Mouse (Mus musculus) embryonic fibroblast, embryonic 13.5 days (primary cell): ENCODE measurements at regions not wholly inside any gene's neighbourhood (a gene's known extent, or its start where the extent isn't known, plus 50 kb on each side); places are given as distances from the start of the nearest gene placed in this dataset.
"Not testable (repeated sequence)": the region's sequence is repeated elsewhere in the genome, so short reads cannot be mapped to it uniquely, and the experiment has no call there.

Experiments
- H3K27ac ChIP-seq: 2 replicates; pipeline ENCODE4 v1.5.1; 2012; ENCODE audit warnings: low read length, control low read depth, inconsistent platforms; ENCODE audit not compliant: insufficient read depth
- H3K4me1 ChIP-seq: 2 replicates; pipeline ENCODE4 v1.6.1; 2011; ENCODE audit warnings: low read length; ENCODE audit not compliant: control insufficient read depth, insufficient read depth
- H3K4me3 ChIP-seq: 2 replicates; pipeline ENCODE4 v1.5.1; 2011; ENCODE audit warnings: mild to moderate bottlenecking, control low read depth, low read length; ENCODE audit not compliant: insufficient read depth
- CTCF ChIP-seq: IDR thresholded peaks from 2 replicates; pipeline ENCODE4 v1.5.1; 2011; ENCODE audit warnings: mild to moderate bottlenecking, control low read depth, low read length, moderate library complexity, borderline replicate concordance; ENCODE audit not compliant: insufficient read depth
- POLR2A ChIP-seq: IDR thresholded peaks from 2 replicates; pipeline ENCODE4 v1.6.1; 2011; ENCODE audit warnings: low read depth, mild to moderate bottlenecking, control low read depth, low read length, moderate library complexity

GRCm38 (mm10) chr14:89642836-89643235, 1171.6 kb upstream of the Pcdh20 start:
- no peak overlapping the region for H3K27ac ChIP-seq
- no peak for TF ChIP-seq CTCF
- no peak for TF ChIP-seq POLR2A
- H3K4me3 ChIP-seq, result no peak overlapping the region

GRCm38 (mm10) chr14:89639322-89639721, 1168.1 kb upstream of the Pcdh20 start:
- H3K27ac ChIP-seq, result no peak overlapping the region
- no peak overlapping the region for H3K4me3 ChIP-seq
- H3K4me1 ChIP-seq, result no peaks in the 10 kb centered on the region
- TF ChIP-seq CTCF, result no peak
- no peak for TF ChIP-seq POLR2A

More at GRCm38 (mm10) chr14:89642836-89643235, 1171.6 kb upstream of the Pcdh20 start:
- no peaks in the 10 kb centered on the region for H3K4me1 ChIP-seq

- TF ChIP-seq CTCF (no peak), POLR2A (no peak)
- Histone ChIP-seq H3K27ac (no peak overlapping the region), H3K4me1 (no peaks in the 10 kb centered on the region), H3K4me3 (no peak overlapping the region)
Measured at GRCm38 (mm10) chr14:89636689-89637088, 1165.5 kb upstream of the Pcdh20 start.

GRCm38 (mm10) chr14:89634559-89635124, 1163.4 kb upstream of the Pcdh20 start:
- no peak overlapping the region for H3K27ac ChIP-seq
- TF ChIP-seq CTCF (no peak), POLR2A (no peak)
- no peak overlapping the region for H3K4me3 ChIP-seq
- H3K4me1 ChIP-seq, result no peaks in the 10 kb centered on the region

DNA sequence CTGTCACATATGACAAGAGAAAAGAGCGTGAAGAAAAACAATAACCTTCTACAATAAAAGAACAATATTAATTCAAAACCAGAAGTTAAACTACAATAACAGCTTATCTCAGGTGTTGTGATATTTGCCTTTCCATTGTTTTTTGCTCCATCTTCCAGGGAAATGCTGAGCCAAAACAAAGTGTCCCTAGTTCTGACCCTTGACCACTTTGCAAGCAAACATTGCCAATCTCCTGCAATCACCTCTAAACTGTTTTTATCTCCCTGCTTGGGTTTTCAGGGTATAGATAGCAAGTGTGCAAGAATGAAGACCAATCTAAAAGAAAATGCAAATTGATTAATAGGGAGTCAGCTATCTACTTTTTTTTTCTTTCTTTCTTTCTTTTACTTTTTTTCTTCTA, 1162.5 kb upstream of the Pcdh20 start:
- Histone ChIP-seq H3K4me3 (no peak overlapping the region), H3K4me1 (no peaks in the 10 kb centered on the region), H3K27ac (no peak overlapping the region)
- TF ChIP-seq POLR2A (no peak), CTCF (no peak)

DNA sequence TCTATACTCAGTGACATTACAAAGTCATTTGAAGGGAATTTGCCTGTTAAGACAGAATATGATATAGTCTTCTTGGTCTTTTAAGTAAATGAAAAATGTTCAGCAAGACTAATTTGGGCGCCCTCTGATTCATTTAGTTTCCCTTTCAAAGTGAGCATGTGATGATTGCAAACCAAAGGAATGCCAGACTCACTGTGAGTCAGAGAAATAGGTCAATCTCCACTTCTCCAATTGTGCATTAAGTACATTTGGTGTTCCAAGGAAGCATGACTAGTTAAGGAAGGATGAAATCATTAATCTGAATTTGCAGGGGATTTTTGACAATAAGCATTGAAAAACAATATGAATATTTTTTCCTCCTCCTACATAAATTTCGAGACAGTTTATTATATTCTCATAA, 1139.5 kb upstream of the Pcdh20 start:
- TF ChIP-seq CTCF (no peak), POLR2A (no peak)
- Histone ChIP-seq H3K4me3 (no peak overlapping the region), H3K27ac (no peak overlapping the region)

GRCm38 (mm10) chr14:89609666-89610448, 1138.7 kb upstream of the Pcdh20 start:
- H3K4me3 ChIP-seq, H3K4me1 ChIP-seq: not testable (repeated sequence)
- H3K27ac ChIP-seq, result peak overlapping the region; percentile 99

More for the DNA sequence above, 1139.5 kb upstream of the Pcdh20 start:
- peaks cover 3% of the 10 kb centered on the region; the same call in 1 of the 2 replicates for H3K4me1 ChIP-seq

DNA sequence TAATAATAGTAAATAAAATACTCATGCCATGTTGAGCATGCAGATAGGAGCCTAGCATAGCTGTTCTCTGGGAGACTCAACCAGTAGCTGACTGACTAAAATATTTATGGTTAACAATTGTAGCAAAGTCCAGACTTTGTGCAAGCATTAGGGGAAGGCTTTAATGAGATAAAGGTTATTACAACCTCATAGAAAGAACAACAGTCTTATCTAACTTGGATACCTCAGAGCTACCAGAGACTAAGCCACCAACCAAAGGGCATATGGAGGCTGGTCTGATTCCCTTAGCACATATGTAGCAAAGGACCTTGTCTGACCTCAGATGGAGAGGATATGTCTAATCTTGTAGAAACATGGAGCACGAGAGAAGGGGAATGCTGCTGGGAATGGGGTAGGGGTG, 1136.4 kb upstream of the Pcdh20 start:
- no peak overlapping the region for H3K27ac ChIP-seq
- H3K4me1 ChIP-seq, result peaks cover 3% of the 10 kb centered on the region; the same call in 1 of the 2 replicates
- no peak overlapping the region for H3K4me3 ChIP-seq
- no peak for TF ChIP-seq CTCF
- no peak for TF ChIP-seq POLR2A

- no peak overlapping the region for H3K4me3 ChIP-seq
- TF ChIP-seq POLR2A (no peak), CTCF (no peak)
- no peak overlapping the region for H3K27ac ChIP-seq
- H3K4me1 ChIP-seq, result no peaks in the 10 kb centered on the region
Measured at GRCm38 (mm10) chr14:89597812-89598211, 1126.6 kb upstream of the Pcdh20 start.

DNA sequence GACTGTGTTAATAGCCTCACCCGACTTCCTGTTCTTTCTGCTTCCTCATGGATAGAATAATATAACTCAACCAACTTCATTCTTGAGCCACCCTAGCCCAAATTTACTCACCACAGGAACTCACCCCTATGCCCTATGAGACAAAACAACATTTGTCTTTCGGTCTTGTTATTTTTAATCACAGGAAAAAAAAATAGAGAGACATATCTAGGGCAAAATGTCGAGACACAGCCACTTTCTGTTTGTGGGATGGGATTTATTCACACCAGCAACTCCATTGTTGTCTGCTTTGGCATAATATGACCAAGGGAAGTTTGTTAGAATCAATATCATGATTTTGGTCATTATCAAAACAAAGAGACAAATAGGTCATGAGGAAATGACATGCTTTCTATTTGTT, 1102.4 kb upstream of the Pcdh20 start:
- Histone ChIP-seq H3K4me1 (no peaks in the 10 kb centered on the region), H3K27ac (no peak overlapping the region), H3K4me3 (no peak overlapping the region)
- TF ChIP-seq CTCF, result no peak
- TF ChIP-seq POLR2A, result no peak

DNA sequence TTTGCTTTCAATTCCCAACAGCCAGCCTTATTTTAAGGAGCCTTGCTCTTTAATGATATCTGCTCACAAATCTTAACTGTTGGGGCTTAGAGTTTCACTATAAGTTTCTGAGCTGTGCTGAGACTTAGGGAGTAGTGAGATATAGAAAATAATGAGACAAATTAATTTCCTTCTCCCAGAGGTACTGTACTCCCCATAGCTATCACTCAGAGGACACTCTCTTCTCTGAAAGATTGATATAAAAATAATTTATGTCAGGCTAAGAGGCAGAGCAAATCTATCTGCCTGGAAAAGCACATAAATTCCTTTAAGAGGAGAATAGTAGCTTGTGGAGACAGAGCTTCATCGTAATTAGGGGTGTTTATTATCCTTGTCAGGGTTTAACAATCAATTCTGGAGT, 1100.5 kb upstream of the Pcdh20 start:
- H3K4me1 ChIP-seq, result no peaks in the 10 kb centered on the region
- TF ChIP-seq CTCF (no peak), POLR2A (no peak)
- no peak overlapping the region for H3K27ac ChIP-seq
- H3K4me3 ChIP-seq, result no peak overlapping the region
